Mouse (Mus musculus): ENCODE measurements around the gene Wfdc12. TPM values are rescaled to one million over a fixed set of nuclear protein-coding genes. Genes with fewer than 3 reads are reported as not detected.

Wfdc12 gene
- polyA plus RNA-seq (2012): not detected in 2 replicates

- no peak for TF ChIP-seq GATA1 (IDR thresholded peaks at IDR 0.05; ENCODE audit: low read length)
These were observed at the start of gene Wfdc12 for GRCm38 (mm10) chr2:164190576-164190975. Gene Wfdc12, minus strand, starts transcription at chr2:164190608.

DNA sequence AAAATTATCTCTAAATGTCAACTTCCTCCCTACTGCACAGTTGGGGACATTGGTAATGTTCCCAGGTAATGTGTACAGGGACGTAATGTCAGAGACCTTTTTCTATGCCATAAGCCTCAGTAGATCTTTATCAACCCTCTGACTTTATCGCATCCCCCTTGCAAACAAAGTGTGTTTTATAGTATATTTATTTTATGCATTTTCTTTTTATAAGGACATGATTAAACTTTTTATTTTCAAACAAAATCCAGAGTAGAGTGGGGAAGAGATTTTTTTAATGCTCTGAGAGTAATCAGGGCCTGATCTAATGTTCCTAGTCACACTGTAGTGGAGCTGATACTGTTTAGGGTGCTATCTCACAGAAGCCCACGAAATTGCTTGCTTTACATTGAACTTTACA, 48.0 kb upstream of the Wfdc12 start, which contains the start of gene Svs2:
Svs2 (minus strand) TSS at position 101 of the 400 bp plus-strand sequence.
- no peak for TF ChIP-seq GATA1 (IDR thresholded peaks at IDR 0.05; ENCODE audit: low read length)

DNA sequence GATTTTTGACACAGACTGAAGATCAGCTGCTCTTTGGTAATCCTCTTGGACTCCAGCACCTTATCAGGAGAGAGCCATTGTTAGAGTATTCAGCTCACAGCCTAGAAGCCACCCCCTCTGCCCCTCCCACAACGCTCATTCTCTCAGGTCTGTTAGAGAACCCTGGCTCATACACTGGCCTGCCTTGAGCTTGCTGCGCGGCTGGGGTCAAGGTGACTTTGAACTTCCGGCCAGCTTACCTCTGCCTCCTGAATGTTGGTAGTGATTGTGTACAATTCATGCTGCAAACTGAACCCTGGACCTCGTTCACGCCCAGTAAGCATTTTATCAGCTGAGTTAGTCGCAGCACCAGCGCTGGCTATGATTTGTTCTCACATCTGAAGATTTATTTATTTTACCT, 42.3 kb upstream of the Wfdc12 start:
- TF ChIP-seq GATA1 (IDR thresholded peaks at IDR 0.05; ENCODE audit: low read length): no peak

DNA sequence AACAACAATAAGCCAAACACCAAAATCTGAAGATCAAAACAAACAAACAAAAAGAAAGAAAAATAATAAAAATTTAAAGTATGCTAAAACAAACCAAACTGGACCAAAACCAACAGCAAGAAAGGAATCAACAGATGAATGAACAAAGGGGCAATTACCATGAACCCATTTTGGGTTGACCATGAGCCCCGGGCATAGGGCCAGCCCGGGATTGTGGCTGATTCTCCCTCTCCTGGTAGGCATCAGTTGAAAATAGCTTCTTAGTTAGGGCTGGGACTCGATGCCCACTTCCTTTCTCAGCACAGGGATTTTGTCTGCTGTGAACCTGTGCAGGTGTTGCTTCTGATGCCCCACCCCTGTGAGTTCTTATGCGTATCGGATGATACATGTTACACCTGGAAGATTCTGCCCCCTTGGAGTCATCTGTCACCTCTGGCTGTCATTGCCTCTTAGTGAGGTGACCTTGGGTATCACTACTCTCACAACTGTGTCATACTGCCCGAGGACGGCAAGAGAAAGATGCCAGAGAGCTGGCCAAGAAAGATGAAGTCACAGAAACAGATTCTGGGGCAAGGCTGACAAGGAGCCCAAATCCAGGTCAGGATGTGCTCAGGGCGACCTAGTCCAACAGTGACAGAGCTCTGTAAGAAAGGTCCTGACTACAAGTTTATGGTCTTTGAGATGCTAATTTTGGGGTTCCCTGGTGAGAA, 38.1 kb upstream of the Wfdc12 start:
- no peak for TF ChIP-seq GATA1 (IDR thresholded peaks at IDR 0.05; ENCODE audit: low read length)

DNA sequence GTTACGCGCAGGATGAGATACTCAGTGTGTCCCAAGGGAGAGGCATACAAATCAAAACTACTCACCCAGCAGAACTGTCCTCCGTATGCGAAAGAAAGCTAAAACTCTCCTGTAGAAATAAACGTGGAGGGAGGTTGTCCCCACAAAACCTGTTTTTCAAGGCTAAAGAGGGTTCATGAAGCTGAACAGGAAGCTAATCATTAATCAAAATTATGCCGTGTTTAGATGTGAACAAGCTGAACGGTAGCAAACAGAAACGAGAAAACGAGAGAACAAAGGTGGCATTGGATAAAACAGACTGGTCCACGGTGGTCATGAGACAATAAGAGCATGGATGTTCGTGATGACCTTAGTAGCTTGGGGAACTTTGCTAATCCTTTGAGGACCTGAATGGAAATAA, 31.1 kb upstream of the Wfdc12 start, which contains the start of gene Wfdc15b:
Wfdc15b (minus strand) TSS at position 139 of the 400 bp plus-strand sequence.
- no peak for TF ChIP-seq GATA1 (IDR thresholded peaks at IDR 0.05; ENCODE audit: low read length)

DNA sequence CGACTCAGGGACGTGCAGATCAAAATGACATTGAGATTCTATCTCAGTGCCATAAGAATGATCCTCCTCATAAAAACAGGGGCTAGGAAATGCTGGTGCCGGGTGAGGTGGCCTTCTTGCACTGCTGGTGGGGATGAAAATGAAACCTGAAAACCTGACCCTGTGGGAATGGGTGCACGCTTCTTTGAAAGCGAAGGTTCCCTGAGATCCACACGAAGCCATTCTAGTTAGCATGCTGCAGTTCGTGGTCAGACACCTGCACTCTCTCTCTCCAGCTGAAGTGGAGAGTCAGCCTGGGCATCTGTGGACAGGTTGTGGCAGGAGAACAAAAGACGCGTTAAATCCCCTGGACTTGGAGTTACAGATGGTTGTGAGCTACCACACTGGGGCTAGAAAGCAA, 28.9 kb upstream of the Wfdc12 start:
- TF ChIP-seq GATA1 (IDR thresholded peaks at IDR 0.05; ENCODE audit: low read length): no peak

- no peak for TF ChIP-seq GATA1 (IDR thresholded peaks at IDR 0.05; ENCODE audit: low read length)
These were observed 22.3 kb upstream of the Wfdc12 start for GRCm38 (mm10) chr2:164212711-164213110.

DNA sequence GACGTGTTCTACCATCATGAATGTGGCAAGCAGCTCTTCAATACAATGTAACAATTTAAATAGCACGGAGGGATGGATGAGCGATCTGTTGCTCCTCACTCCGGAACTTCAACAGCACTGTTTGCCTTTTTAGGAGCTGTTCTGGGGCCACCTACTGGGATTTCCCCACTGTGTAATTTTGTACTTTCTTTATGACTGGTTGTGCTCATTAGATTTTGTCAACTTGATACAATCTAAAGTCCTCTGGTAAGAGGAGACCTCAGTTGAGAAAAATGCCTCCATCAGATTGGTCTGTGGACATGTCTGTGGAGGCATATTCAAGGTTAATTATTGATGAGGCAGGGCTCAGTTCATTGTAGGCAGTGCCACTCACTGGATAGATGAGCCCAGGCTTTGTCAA, 20.5 kb upstream of the Wfdc12 start:
- no peak for TF ChIP-seq GATA1 (IDR thresholded peaks at IDR 0.05; ENCODE audit: low read length)

DNA sequence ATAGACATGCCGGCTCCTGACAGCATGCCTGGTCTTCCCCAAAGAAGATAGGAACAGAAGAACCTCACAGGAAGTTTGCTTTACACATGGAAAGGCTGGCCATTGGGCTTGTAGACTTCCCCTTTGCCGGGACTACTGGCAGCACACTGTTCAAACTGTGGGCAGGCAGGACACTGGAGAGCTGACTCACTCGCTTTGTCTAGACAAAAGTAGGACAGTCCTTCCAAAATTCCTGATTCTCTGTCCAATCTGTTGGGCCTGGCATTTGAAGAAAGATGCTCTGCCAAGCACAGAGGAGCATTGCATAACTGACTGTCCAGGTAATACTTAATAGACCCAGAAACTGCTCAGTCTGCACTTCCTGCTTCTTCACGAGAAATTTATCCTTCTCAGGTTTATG, 16.3 kb upstream of the Wfdc12 start:
- no peak for TF ChIP-seq GATA1 (IDR thresholded peaks at IDR 0.05; ENCODE audit: low read length)

- no peak for TF ChIP-seq GATA1 (IDR thresholded peaks at IDR 0.05; ENCODE audit: low read length)
These were observed 9.4 kb upstream of the Wfdc12 start, which contains the start of gene Wfdc15a for GRCm38 (mm10) chr2:164199626-164200327. Gene Wfdc15a, minus strand, starts transcription at chr2:164200130.

DNA sequence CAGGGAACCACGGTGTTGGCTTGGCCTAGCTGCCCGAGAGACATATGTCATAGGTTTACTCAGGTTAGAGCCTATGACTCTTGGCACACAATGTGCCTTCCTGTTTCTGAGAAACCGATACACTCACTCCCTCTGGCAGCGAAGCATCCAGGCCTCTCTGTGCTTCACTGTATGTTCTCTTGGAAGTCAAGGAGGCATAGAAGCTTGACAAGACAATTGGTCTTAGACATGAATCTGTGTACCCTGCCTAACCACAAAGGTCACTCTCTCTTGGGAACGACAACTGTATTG, 6.2 kb upstream of the Wfdc12 start:
- no peak for TF ChIP-seq GATA1 (IDR thresholded peaks at IDR 0.05; ENCODE audit: low read length)

- TF ChIP-seq GATA1 (IDR thresholded peaks at IDR 0.05; ENCODE audit: low read length): no peak
These were observed 5.7 kb upstream of the Wfdc12 start for GRCm38 (mm10) chr2:164195971-164196699.

DNA sequence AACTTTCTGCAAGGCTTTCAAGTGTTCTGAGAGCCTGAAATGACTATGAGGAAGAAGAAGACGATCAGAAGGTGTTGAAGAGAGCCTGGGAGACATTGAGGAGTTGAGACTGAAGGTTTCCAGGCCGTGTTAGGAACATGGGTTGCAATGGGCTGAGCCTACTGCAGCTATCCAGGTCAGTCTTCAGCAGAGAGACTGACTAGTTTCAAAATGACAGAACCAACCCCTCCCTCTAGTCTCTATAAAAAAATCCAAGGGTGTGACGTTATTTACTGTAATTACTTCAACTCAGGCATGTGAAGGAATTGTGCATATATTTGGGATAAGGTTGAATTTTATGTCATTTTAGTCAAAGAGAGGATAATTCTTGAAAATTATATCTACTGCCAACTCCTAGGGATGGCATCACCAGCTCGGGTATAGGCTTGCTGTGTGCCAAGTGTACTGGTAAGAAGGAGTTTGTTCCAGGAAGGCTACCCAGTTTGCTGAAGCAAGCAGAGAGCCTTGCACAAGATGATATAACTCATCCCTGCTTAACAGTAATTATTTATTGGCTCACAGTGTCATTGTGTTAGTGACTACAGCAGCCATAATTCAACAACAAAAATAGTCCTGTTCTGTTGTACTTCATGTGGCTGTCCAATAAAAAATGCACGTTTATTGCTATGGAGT, 4.7 kb upstream of the Wfdc12 start:
- TF ChIP-seq GATA1 (IDR thresholded peaks at IDR 0.05; ENCODE audit: low read length): no peak

GRCm38 (mm10) chr2:164192279-164192678, 1.9 kb upstream of the Wfdc12 start:
- TF ChIP-seq GATA1 (IDR thresholded peaks at IDR 0.05; ENCODE audit: low read length): no peak

GRCm38 (mm10) chr2:164188722-164189121, 1.7 kb downstream of the Wfdc12 start:
- no peak for TF ChIP-seq GATA1 (IDR thresholded peaks at IDR 0.05; ENCODE audit: low read length)

Data from G1E-ER4 (cell line).